Mouse (Mus musculus) cerebellum, postnatal 36 days (tissue): ENCODE measurements around the gene Tex22.

Experiments
- DNase-seq, 2 experiments: peaks; one replicate each; pipeline ENCODE4 v3.0.0; 2021 to 2022; ENCODE audit warnings: mixed read lengths in 2 of 2

The Tex22 gene

DNA sequence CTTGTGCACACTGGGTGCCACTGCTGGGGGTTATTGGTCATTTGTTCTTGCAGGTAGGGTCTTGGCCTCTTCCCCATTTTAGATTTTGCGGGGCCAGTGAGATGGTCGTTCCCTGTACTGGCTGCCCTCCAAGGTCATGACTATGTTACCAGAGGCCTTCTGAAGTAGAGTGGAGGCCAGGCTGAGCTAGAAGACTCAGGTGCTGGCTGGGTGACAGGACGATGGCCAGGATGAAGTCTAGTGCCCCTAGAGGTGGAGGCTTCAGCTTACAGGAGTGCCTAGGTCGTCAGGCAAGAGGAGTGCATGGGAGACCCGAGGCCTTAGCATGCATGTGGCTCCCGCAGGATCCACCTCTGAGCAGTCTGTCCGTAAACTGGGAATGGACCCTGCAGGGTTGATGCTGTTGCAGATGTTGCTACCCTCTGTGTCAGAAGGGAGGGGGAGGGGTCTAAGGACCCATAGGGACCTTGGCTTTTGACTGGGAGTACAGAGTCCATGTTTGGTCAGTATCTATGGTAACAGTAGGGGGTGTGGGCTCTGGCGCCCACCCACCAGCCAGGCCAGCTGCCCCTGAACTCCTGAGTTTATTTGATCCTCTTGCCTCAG lies 29.6 kb downstream of the Tex22 start:
- DNase-seq: peak; percentile 35 to 40

DNA sequence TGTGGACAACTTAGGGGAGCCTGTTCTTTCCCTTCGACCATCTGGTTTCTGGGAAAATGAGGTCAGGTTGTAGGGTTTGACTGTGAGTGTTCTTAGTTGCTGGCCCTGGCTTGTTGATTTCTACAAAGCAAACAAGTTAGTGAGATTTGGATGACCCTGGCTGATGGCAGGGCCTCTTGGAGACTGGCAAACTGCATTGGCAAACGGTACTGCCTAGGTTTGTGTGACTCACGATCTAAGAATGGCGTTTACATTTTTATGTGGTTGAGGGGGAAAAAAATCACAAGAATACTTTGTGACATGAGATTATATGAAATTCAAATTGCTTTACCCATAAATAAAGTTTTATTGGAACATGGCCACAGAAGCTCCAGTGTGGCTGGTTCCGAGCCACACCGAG lies 32.1 kb downstream of the Tex22 start:
- no peak for DNase-seq

DNA sequence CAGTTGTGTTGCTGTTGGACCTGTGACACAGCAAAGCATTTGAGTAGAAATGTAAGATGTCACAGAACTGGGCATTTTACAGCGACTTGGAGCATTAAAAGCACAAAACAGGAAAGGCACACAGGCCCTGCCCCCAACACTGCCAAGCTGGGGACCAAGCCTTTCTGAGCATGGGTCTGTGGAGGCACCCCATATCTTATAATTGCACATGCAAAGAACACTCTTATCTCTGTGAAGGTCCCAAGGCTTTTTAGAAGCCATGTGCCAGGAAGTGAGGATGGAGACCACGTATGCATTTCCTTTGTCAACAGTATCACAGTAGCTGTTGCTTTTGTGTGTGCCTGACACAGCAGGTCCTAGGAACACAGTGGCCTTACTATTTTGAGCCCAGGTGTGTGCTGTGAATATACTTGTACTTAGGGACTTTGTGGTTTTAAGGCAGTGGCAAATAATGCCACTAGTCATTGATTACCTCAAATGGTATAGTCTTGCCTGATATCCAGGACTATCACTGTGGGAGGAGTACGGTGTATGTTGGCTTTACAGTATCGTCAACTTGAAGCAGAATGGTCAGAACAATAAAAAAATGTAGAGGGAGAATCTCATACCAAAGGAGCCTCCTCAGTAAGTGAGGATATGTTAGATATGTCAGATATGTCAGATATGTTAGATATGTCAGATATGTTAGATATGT lies 33.3 kb downstream of the Tex22 start:
- DNase-seq: no peak

GRCm38 (mm10) chr12:113108528-113109283 lies 34.4 kb downstream of the Tex22 start:
- DNase-seq: no peak

- no peak for DNase-seq
These were observed 35.5 kb downstream of the Tex22 start for GRCm38 (mm10) chr12:113109801-113110200.

GRCm38 (mm10) chr12:113114141-113114540 lies 39.8 kb downstream of the Tex22 start:
- DNase-seq: no peak

DNA sequence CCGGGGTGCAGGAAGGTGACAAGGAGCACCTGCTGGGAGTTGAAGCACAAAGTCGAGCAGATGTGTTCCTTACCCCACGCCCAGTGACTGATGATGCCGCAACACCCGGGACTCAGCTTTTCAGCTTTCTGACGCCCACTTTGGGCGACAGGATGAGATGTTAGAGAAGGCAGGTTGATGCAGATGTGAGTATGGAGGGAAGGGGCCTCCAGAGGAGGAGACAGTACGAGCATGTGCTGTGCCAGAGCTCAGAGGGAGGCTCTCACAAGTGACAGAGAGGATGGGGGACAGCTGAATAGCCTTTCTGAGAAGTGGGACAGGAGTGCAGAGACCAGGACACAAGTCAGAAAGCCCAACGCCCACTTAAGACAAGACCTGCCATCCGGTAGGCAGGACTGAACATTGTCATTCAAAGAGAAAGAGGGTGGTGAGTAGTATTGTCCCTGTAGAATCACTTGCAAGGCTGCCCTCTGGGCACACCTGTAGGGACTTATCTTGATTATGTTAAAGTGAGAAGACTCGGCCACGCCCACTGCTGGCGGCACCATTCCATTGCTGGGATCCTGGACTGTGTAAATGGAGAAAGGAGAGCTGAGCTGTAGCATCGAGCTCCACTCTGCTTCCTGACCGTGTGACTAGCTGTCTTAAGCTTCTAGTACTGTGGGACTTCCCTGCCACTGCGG lies 40.7 kb downstream of the Tex22 start:
- no peak for DNase-seq

DNA sequence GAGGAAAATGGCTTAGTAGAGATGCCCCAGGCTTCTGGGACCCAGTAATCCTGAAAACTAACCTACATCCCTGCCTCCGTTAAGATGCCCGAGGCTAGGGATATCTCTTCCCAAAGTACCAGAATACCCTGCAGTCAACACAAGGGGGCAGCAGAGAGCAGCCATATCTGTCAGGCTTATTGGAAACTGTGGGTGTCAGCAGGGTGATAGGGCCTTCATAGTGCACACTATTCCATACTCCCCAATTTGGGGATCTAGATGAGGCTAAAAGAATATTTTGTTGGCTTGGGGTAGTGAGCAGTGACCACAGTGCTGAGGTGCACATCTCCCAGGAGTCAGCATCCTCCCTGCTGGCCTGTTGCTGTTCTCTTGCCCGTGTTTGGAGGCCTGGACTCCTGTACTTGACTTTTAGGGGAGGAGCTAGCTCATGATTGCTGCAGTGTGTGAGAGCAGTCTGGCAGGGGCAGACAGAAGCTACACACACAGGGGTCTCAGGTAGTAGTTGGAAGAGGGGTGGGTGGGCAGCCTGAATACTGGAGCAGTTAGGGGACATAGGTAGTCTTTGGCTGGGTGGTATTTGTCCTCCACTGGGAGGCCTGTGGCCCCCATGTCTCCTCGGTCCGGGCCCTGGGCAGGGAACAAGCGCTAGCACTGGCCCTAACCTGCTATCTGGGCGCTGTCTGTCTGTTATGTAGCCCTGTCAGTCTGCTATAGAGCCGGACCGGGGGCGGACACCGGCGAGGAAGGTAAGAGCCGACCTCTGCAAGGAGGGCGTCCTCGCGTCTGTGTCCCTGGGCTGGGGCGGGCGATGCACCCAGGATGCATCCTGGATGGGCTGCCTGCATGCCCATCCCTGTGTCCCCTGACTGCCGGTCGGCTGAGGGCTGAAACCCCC lies 45.5 kb downstream of the Tex22 start:
- peak; percentile 85 to 86 for DNase-seq

DNA sequence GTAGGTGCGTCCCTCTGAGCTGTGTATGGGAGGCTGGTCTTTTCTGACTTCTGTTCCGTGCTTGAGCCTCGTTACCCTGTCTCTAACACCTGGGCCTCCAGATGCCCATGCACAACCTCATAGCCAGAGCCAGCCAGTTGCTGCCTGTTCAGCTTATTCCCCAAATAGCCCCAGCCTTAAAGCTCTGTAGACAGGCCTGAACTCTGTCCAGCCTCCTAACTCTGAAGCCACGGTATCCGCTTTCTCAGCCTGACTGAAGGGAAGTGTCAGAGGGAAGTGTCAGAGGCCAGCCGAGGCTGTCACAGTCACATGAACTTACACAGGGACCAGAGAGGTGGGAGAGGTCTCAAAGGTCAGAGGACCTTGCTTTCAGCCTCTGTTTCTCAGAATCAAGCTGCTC lies 50.4 kb downstream of the Tex22 start:
- DNase-seq: no peak

DNA sequence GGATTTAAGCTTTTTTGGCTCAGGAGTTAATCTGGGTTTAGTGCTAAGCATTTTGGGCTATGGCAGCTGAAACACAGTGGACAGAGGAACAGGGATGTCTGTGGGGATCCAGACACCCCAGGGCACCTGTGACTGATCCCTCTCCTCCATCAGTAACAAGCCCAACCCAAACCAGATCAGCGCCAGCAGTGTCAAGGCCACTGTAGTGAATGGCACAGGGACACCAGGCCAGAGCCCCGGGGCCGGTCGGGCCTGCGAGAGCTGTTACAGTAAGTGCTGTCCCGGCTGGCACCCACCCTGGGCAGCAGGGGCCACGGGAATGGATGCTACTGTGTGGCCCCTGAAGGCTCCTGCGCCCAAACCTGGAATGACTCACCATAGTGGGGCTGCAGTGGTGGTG lies 56.4 kb downstream of the Tex22 start:
- no peak for DNase-seq

DNA sequence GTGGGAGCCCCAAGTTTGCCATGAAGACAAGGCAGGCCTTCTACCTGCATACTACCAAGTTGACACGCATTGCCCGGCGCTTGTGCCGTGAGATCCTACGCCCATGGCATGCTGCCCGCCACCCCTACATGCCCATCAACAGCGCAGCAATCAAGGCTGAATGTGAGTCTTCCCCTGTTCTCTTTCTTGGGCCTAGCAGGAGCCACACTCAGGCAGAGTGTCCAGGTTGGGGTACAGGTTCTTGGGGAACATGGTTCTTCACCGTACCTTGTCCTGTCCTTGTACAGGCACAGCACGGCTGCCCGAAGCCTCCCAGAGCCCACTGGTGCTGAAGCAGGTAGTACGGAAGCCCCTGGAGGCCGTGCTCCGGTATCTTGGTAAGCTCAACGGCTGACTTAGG lies 57.3 kb downstream of the Tex22 start:
- DNase-seq: no peak

DNA sequence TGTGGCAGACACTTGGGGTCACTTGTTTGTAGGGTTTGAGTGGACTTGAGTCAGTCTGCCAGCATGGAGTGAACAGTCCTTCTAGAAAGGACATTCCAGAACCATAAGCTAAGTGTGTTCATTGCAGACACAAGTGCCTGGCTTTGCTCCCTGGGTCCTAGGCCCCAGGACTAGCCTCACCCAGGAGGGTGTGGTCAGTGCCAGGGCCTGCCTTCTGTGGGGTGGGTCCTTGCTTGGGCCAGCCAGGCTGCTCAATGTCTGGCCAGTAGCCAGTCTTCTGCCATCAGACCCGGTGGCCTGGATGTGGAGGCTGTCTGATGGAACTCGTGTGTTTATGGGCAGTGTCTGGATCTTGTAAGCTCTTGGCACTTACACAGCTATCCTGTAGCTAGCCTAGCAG lies 58.3 kb downstream of the Tex22 start:
- no peak for DNase-seq

GRCm38 (mm10) chr12:113133260-113133659 lies 59.0 kb downstream of the Tex22 start:
- DNase-seq: no peak

- no peak for DNase-seq
These were observed 59.6 kb downstream of the Tex22 start for GRCm38 (mm10) chr12:113133861-113134403.

- no peak for DNase-seq
These were observed 60.2 kb downstream of the Tex22 start for GRCm38 (mm10) chr12:113134502-113134901.

GRCm38 (mm10) chr12:113135401-113135800 lies 61.1 kb downstream of the Tex22 start:
- no peak for DNase-seq

GRCm38 (mm10) chr12:113136492-113137020 lies 62.3 kb downstream of the Tex22 start:
- no peak for DNase-seq

DNA sequence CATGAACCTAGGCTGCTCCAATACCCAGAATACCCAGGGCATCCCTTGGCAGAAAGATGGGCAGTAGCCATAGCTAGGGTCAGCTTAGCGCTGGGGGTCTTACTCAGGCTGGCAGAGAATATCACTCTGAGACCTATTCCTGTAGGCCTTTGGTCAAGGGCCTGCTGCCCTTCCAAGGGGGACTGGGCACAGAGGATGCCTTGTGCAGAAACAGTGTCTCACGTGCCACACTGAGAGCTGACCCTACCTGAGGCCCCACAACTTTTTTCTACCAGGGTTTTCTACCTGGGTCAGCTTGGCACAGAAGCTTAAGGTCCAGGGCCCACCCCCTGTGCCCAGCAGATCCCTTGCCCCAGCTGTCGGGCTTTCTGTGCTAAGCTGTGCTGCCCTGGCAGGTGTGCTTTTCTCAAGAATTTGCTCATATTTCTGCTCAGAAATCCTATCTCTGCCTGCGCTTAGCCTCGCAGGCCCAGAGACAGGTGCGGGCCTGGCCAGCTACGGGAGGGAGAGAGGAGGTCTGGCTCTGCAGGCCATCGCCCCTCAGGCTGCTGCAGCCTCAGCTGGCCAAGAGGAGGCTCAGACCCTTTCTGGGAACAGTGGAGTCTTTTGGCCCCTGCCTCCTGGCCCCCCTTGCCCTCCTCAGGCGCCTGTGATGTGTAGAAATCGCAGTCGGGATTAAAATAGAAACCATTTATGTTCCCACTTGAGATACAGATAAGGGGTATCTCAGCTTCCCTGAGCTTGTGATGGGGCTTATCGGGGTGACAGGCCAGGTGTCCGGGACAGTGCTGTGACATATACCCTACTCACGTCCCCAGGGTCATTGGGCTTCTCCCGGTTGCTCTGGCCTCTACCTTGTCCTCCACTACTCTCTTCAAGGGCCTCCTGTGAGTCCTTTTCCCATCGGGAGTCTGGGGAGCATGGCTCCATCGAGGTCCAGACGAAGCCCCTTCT lies 63.2 kb downstream of the Tex22 start:
- no peak for DNase-seq

- DNase-seq: no peak
These were observed 64.0 kb downstream of the Tex22 start for GRCm38 (mm10) chr12:113138291-113138690.
